Mouse (Mus musculus): ENCODE results near the gene Trnp1. TPM values are rescaled to one million over a fixed set of nuclear protein-coding genes. Genes with fewer than 3 reads are reported as not detected.

Trnp1 gene
- polyA plus RNA-seq, 1 experiment, result 1.0 TPM

DNA sequence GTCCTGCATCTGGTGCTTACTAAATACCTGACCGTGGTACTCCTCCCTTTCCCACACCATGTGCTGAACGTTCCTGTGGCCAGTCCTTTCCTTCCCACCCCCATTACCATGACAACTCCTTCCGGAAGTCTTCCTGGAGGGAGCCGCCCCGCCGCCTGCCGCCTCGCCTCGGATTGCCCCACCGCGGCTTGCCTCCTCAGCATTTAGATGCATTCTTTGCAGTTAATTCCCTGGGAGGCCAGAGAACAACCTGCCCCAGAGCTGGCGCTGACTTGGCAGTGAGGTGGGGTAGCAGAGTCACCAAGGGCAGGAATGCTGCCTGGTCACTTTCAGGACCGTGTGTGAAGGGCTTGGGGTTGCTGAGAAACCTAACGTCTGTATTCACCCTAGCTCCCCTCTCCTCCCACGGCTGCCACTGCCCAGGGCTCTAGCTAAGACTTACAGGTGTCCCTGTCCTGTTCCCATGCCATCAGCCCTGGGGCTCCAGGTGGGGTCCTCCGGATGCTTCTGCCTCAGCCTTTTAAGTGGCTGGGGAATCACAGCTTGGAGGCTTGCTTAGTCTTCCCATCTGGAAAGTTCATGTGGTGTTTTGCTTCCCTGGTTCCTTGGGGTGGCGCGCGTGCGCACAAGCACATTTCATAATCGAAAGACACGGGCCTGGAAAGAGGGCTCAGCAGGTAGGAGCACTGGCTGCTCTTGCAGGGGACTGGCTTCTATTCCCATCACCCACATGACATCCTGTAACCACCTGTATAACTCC, 13.9 kb downstream of the Trnp1 start:
- no peak overlapping the region for H3K27ac ChIP-seq (ENCODE audit: insufficient read depth, low read depth, low read length)
- TF ChIP-seq POLR2A (IDR thresholded peaks at IDR 0.05; ENCODE audit: borderline replicate concordance, low read depth, low read length) (no peak), CTCF (IDR thresholded peaks at IDR 0.05; ENCODE audit: low read depth, low read length) (no peak; the same call in 1 of the 2 replicates)
- no peak overlapping the region for H3K4me3 ChIP-seq (ENCODE audit: insufficient read depth, low read length)
- H3K4me1 ChIP-seq (ENCODE audit: control insufficient read depth, insufficient read depth, low read length), result no peaks in the 10 kb centered on the region

GRCm38 (mm10) chr4:133482479-133482878, 15.9 kb downstream of the Trnp1 start:
- no peak overlapping the region for H3K4me3 ChIP-seq (ENCODE audit: insufficient read depth, low read length)
- TF ChIP-seq CTCF (IDR thresholded peaks at IDR 0.05; ENCODE audit: low read depth, low read length) (no peak), POLR2A (IDR thresholded peaks at IDR 0.05; ENCODE audit: borderline replicate concordance, low read depth, low read length) (no peak)
- no peak overlapping the region for H3K27ac ChIP-seq (ENCODE audit: insufficient read depth, low read depth, low read length)
- H3K4me1 ChIP-seq (ENCODE audit: control insufficient read depth, insufficient read depth, low read length), result no peaks in the 10 kb centered on the region

GRCm38 (mm10) chr4:133481488-133481887, 16.9 kb downstream of the Trnp1 start:
- H3K4me1 ChIP-seq (ENCODE audit: control insufficient read depth, insufficient read depth, low read length), result no peaks in the 10 kb centered on the region
- no peak overlapping the region for H3K27ac ChIP-seq (ENCODE audit: insufficient read depth, low read depth, low read length)
- TF ChIP-seq CTCF (IDR thresholded peaks at IDR 0.05; ENCODE audit: low read depth, low read length), result no peak
- TF ChIP-seq POLR2A (IDR thresholded peaks at IDR 0.05; ENCODE audit: borderline replicate concordance, low read depth, low read length), result no peak
- no peak overlapping the region for H3K4me3 ChIP-seq (ENCODE audit: insufficient read depth, low read length)

- Histone ChIP-seq H3K27ac (ENCODE audit: insufficient read depth, low read depth, low read length) (no peak overlapping the region), H3K4me1 (ENCODE audit: control insufficient read depth, insufficient read depth, low read length) (no peaks in the 10 kb centered on the region), H3K4me3 (ENCODE audit: insufficient read depth, low read length) (no peak overlapping the region)
- TF ChIP-seq POLR2A (IDR thresholded peaks at IDR 0.05; ENCODE audit: borderline replicate concordance, low read depth, low read length) (no peak), CTCF (IDR thresholded peaks at IDR 0.05; ENCODE audit: low read depth, low read length) (no peak)
Measured at GRCm38 (mm10) chr4:133480754-133481153, 17.6 kb downstream of the Trnp1 start.

DNA sequence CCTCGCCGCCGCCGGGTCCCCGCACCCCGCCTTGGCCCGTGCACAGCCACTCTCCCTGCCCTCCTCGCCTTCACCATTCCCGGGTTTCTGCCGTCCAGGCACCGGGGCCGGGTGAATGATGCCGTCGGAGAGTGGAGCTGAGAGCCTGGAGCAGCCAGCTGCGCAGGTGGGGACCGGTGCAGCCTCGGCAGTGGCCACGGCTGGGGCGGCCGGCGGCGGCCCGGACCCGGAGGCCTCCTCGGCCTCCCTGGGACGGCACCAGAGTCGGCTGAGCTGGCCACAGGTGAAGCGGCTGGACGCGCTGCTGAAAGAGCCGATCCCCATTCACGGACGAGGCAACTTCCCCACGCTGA, 18.2 kb downstream of the Trnp1 start:
- Histone ChIP-seq H3K4me3 (ENCODE audit: insufficient read depth, low read length) (peak overlapping the region; percentile 48), H3K27ac (ENCODE audit: insufficient read depth, low read depth, low read length) (no peak overlapping the region), H3K4me1 (ENCODE audit: control insufficient read depth, insufficient read depth, low read length) (no peaks in the 10 kb centered on the region)
- no peak for TF ChIP-seq CTCF (IDR thresholded peaks at IDR 0.05; ENCODE audit: low read depth, low read length)
- no peak for TF ChIP-seq POLR2A (IDR thresholded peaks at IDR 0.05; ENCODE audit: borderline replicate concordance, low read depth, low read length)

DNA sequence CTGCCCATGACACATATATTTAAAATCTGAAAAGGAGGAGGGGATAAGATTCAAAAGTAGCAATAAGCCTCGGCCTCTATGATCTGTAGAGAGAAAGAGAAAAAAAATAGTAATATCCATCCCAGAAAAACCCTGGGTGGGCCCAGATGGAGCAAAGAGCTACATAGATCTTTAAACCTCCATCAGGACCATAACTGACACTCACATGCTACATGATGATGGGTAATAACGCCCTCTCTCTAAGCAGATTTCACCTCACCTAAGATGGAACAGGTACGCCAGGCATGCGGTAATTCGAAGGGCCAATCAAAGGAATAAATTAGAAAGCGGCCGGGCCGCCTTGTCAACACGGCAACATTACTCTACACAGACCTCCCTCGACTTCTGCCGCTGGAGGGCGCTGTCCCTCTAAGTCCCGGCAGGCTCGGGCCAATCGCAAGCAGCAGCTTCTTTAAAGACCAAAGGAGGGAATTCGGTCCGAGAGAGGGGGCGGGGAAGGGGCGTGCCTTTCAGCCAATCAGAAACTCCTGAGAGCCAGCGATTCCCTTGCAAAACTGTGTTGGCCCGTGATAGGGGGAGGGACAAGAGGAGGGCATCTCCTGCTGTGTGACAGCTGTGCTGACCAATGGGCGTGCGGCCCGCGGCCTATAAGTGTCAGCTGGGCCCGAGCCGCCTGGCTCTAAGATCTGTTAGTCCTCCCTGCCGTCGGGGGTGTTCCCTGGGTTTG, 18.7 kb downstream of the Trnp1 start, which contains the start of gene Tent5b:
Gene Tent5b, plus strand, starts transcription at position 675 of the 727 bp plus-strand sequence.
- Histone ChIP-seq H3K4me1 (ENCODE audit: control insufficient read depth, insufficient read depth, low read length) (no peaks in the 10 kb centered on the region), H3K27ac (ENCODE audit: insufficient read depth, low read depth, low read length) (no peak within 1 kb of the TSS), H3K4me3 (ENCODE audit: insufficient read depth, low read length) (peak within 1 kb of the TSS; percentile 48)
- TF ChIP-seq POLR2A (IDR thresholded peaks at IDR 0.05; ENCODE audit: borderline replicate concordance, low read depth, low read length), result no peak
- peak; percentile 86 for TF ChIP-seq CTCF (IDR thresholded peaks at IDR 0.05; ENCODE audit: low read depth, low read length)

- TF ChIP-seq CTCF (IDR thresholded peaks at IDR 0.05; ENCODE audit: low read depth, low read length) (no peak), POLR2A (IDR thresholded peaks at IDR 0.05; ENCODE audit: borderline replicate concordance, low read depth, low read length) (no peak)
- Histone ChIP-seq H3K4me1 (ENCODE audit: control insufficient read depth, insufficient read depth, low read length) (no peaks in the 10 kb centered on the region), H3K27ac (ENCODE audit: insufficient read depth, low read depth, low read length) (no peak overlapping the region), H3K4me3 (ENCODE audit: insufficient read depth, low read length) (no peak overlapping the region)
Measured at GRCm38 (mm10) chr4:133473833-133474232, 24.5 kb downstream of the Trnp1 start.

GRCm38 (mm10) chr4:133471135-133471821, 27.1 kb downstream of the Trnp1 start:
- 0 out of 2 replicates have a peak, but pooled peaks cover 3% of the 10 kb centered on the region for H3K4me1 ChIP-seq (ENCODE audit: control insufficient read depth, insufficient read depth, low read length)
- TF ChIP-seq POLR2A (IDR thresholded peaks at IDR 0.05; ENCODE audit: borderline replicate concordance, low read depth, low read length), result no peak
- TF ChIP-seq CTCF (IDR thresholded peaks at IDR 0.05; ENCODE audit: low read depth, low read length), result no peak
- no peak overlapping the region for H3K27ac ChIP-seq (ENCODE audit: insufficient read depth, low read depth, low read length)
- H3K4me3 ChIP-seq (ENCODE audit: insufficient read depth, low read length), result no peak overlapping the region

DNA sequence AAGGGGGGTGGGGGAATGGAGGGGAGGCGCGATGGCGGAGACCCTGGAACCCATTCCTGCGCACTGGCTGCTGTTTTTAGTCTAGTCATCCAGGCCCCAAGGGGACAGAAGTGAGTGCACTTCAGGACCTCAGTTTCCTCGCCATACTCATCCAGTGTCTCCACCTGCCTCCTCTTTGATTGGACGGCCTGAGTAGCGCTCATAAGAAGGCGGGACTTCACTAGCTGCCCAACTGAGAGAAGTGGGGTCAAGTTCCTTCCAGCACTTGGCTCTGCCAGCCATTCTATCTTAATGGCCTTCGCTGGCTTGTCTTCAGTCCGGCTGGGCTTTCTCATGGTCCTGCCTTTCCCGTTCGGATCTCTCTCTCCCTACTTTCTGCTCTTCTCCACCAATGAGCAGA, 29.2 kb downstream of the Trnp1 start:
- Histone ChIP-seq H3K4me3 (ENCODE audit: insufficient read depth, low read length) (no peak overlapping the region), H3K4me1 (ENCODE audit: control insufficient read depth, insufficient read depth, low read length) (peaks cover 14% of the 10 kb centered on the region), H3K27ac (ENCODE audit: insufficient read depth, low read depth, low read length) (no peak overlapping the region)
- no peak for TF ChIP-seq CTCF (IDR thresholded peaks at IDR 0.05; ENCODE audit: low read depth, low read length)
- TF ChIP-seq POLR2A (IDR thresholded peaks at IDR 0.05; ENCODE audit: borderline replicate concordance, low read depth, low read length), result no peak
